Mouse (Mus musculus) hindbrain, embryonic 15.5 days (tissue): ENCODE results near the gene Pip5k1c. TPM values are rescaled to one million over a fixed set of nuclear protein-coding genes. Genes with fewer than 3 reads are reported as not detected.

Experiments
- ATAC-seq: fragments of 200-750 bp; cut with Nextera tagmentation; 2 replicates; pipeline ENCODE4 v1.8.0; 2017; ENCODE audit warnings: low read depth, moderate number of reproducible peaks, moderate TSS enrichment; ENCODE audit not compliant: low FRiP score
- H3K27ac ChIP-seq: fragments of 300-500 bp; sonication (generic); replicated peaks from 2 replicates; pipeline ENCODE4 v1.5.1; 2015; ENCODE audit warnings: mild to moderate bottlenecking, inconsistent platforms
- H3K27me3 ChIP-seq: fragments of 300-500 bp; sonication (generic); 2 replicates; pipeline ENCODE4 v1.6.1; 2015; ENCODE audit warnings: control low read depth, inconsistent platforms
- H3K36me3 ChIP-seq: fragments of 300-500 bp; sonication (generic); 2 replicates; pipeline ENCODE4 v1.6.1; 2015; ENCODE audit warnings: control low read depth, inconsistent platforms
- H3K4me1 ChIP-seq: fragments of 300-500 bp; sonication (generic); replicated peaks from 2 replicates; pipeline ENCODE4 v1.6.1; 2015; ENCODE audit warnings: control low read depth, inconsistent platforms
- H3K4me2 ChIP-seq: fragments of 300-500 bp; sonication (generic); 2 replicates; pipeline ENCODE4 v1.6.1; 2015; ENCODE audit warnings: moderate library complexity, mild to moderate bottlenecking, inconsistent platforms
- H3K4me3 ChIP-seq: fragments of 300-500 bp; sonication (generic); 2 replicates; pipeline ENCODE4 v1.5.1; 2015; ENCODE audit warnings: mild to moderate bottlenecking, inconsistent platforms
- H3K9ac ChIP-seq: fragments of 300-500 bp; sonication (generic); 2 replicates; pipeline ENCODE4 v1.6.1; 2015; ENCODE audit warnings: inconsistent platforms
- H3K9me3 ChIP-seq: fragments of 300-500 bp; sonication (generic); 2 replicates; pipeline ENCODE4 v1.6.1; 2016; ENCODE audit warnings: control low read depth, inconsistent platforms
- WGBS: fragments of 180-500 bp; shearing (Covaris S2); methylation state at CpG from one replicate; pipeline ENCODE4 v1.1.7; 2015; 5-methylcytosine and 5-hydroxymethylcytosine counted together
- polyA plus RNA-seq: library from polyadenylated mRNA; unstranded; fragments of >200 nt; fragmentation: Nextera tagmentation; extraction: Ambion mirVana; gene quantifications from 2 replicates; pipeline ENCODE4 v1.2.1, GENCODE M21; 2015

The Pip5k1c gene
- polyA plus RNA-seq, 1 experiment from 2014 or later, result 151 TPM

DNA sequence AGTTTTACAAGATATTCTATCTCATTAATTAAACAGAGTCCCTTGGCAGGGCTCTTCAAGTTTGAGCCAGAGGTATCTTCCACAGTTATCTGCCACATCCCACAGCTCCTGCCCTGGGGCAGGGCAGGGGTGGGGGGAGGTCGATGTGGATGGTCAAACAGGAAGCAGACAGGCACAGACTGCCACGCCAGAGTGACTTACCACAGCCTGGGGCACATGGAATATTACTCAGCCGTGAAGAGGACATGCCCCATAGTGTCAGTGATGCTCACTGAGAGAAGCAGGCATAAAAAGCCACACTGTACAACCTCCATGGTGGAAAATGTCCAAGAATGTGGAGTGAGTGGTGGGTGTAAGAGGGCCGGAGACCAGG lies 52.4 kb downstream of the Pip5k1c start:
- no peak overlapping the region for H3K27ac ChIP-seq

DNA sequence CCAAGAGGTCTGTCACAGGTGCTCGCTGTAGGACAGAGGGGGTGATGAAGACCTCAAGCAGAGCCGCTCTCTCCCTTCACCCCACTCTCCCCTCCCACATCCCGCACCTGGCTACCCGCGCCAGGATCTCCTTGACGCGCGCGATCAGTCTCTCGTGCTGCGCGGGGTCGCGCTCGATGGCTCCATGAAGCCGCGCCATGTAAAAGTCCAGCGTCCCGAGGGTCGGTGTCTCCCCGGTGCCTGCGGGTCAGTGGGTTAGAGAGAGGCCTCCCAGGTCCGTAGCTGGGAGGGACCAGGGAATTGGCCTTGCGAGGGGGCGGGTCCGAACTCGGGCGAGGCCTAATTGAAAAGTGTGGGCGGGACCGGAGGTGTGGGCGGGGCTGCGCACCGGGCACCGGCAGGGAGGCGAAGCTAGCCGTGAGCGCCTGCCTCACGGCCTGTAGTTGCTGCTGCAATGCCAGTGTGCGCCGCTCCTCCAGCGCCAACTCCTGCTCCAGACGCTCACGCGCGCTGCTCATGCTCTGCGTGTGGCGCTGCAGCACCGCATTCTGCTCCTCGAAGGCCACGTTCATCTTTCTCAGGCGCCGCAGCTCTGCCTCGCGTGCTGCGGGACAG lies 53.8 kb downstream of the Pip5k1c start:
- Histone ChIP-seq H3K4me1 (peaks cover 41% of the 10 kb centered on the region), H3K9ac (peak overlapping the region; percentile 45), H3K9me3 (no peaks in the 10 kb centered on the region), H3K27me3 (peaks cover 42% of the 10 kb centered on the region), H3K4me2 (peak overlapping the region; percentile 56), H3K36me3 (no peaks in the 10 kb centered on the region), H3K27ac (peak overlapping the region; percentile 54), H3K4me3 (peak overlapping the region; percentile 33)
- 12% methylated on average over 53 of the region's 55 CpGs for WGBS
- ATAC-seq, result peak; percentile 13; the same call in 1 of the 2 replicates

More for the DNA sequence above, 52.4 kb downstream of the Pip5k1c start:
- H3K36me3 ChIP-seq, result no peaks in the 10 kb centered on the region
- no peak overlapping the region for H3K9ac ChIP-seq
- H3K4me1 ChIP-seq, result peaks cover 35% of the 10 kb centered on the region
- 84% methylated on average over 4 of the region's 4 CpGs for WGBS
- no peak overlapping the region for H3K4me3 ChIP-seq
- H3K9me3 ChIP-seq, result no peaks in the 10 kb centered on the region
- ATAC-seq, result no peak
- H3K4me2 ChIP-seq, result no peak overlapping the region
- H3K27me3 ChIP-seq, result peaks cover 49% of the 10 kb centered on the region

DNA sequence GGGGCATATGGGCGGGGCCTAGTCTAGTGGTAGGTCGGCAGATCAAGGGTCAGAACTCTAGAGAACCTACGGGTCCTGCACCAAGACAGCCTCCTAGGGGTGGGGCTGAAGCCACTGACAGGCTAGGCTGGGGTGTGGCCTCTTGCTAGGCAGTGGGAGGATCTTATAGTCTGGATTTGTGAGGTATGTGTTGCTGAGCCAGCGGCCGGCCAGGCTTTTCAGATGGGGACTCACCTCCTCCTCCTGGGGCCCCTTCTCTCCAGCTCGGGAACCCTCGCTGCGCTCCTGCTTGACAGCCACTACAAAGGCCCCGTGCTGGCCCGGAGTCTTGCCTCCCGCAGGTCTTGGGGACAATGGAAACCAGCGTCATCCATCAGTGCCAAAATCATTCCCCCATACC lies 56.4 kb downstream of the Pip5k1c start:
- H3K4me2 ChIP-seq, result peak overlapping the region; percentile 73
- H3K36me3 ChIP-seq, result no peaks in the 10 kb centered on the region
- 5% methylated on average over 12 of the region's 12 CpGs for WGBS
- peaks cover 18% of the 10 kb centered on the region for H3K27me3 ChIP-seq
- no peak overlapping the region for H3K27ac ChIP-seq
- H3K9me3 ChIP-seq, result no peaks in the 10 kb centered on the region
- peaks cover 33% of the 10 kb centered on the region for H3K4me1 ChIP-seq
- H3K9ac ChIP-seq, result no peak overlapping the region
- ATAC-seq, result no peak
- H3K4me3 ChIP-seq, result peak overlapping the region; percentile 62

DNA sequence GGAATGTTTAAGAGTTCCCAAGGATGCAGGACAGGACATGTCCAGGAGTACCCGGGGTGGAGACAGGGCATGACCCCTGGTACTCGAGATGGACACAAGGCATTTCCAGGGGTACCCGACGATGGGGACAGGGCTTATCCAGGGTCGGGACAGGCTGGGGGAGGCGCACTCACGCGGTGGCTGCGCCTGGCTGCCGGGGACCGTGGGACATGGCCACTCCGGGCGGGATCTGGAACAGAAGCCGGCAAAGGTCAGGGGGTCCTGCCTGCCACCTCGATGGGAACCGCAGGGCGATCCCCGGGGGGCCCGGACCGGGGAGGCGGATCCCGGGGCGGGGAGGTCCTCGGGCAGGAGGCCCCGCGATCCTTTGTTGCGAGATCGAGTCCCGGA lies 57.2 kb downstream of the Pip5k1c start:
- H3K9me3 ChIP-seq, result no peaks in the 10 kb centered on the region
- 1% methylated on average over 29 of the region's 29 CpGs for WGBS
- peak; percentile 13; the same call in 1 of the 2 replicates for ATAC-seq

DNA sequence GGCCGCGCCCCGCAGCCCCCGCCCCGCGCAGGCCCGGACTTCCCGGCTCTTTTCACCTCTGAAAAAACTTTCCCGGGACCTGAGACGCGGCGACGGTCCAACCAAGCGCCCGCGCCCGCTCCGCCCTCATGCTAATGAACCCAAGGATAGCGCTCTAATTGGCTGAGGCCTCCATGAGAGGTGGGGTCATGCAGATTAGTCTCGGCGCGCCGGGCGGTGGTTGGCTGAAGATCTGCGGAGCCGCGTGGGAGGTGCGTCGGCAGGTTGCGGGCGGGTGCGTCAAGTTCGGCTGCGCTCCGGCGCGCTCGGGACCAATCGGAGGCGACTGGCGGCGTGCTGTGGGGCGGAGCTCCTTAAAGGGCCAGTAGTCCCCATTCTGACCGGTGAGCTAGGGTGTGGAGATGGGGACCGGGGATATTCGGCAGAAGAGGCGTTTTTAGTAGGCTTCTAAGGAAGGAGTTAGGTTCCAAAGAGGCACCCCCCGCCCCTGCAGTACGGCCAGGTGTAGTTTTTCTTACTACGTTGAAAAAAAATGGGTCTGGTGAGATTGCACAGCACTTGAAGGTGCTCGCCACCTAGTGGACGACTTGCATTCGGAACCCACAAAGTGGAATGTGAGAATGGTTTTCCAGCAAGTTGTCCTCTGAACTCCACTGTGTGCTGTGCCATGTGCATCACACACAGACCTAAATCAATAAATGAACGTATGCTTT lies 57.7 kb downstream of the Pip5k1c start, which contains the start of gene Hmg20b:
TSS of gene Hmg20b (minus strand) at position 130 of the 713 bp plus-strand sequence.
- H3K27me3 ChIP-seq, result peaks cover 9% of the 10 kb centered on the region
- H3K4me3 ChIP-seq, result peak within 1 kb of the TSS; percentile 62
- H3K9me3 ChIP-seq, result no peaks in the 10 kb centered on the region
- H3K4me1 ChIP-seq, result peaks cover 33% of the 10 kb centered on the region
- peak within 1 kb of the TSS; percentile 54 for H3K9ac ChIP-seq
- peak within 1 kb of the TSS; percentile 81 for H3K27ac ChIP-seq
- under 1% methylated on average over 54 of the region's 54 CpGs for WGBS
- ATAC-seq, result peak; percentile 96
- H3K36me3 ChIP-seq, result no peaks in the 10 kb centered on the region
- peak within 1 kb of the TSS; percentile 73 for H3K4me2 ChIP-seq

More for the DNA sequence above, 57.2 kb downstream of the Pip5k1c start:
- peak overlapping the region; percentile 62 for H3K4me3 ChIP-seq
- H3K9ac ChIP-seq, result peak overlapping the region; percentile 54
- peak overlapping the region; percentile 73 for H3K4me2 ChIP-seq
- peaks cover 33% of the 10 kb centered on the region for H3K4me1 ChIP-seq
- peaks cover 10% of the 10 kb centered on the region for H3K27me3 ChIP-seq
- H3K27ac ChIP-seq, result 0 out of 2 replicates have a peak overlapping the region, but pooled peaks have one; percentile 16
- H3K36me3 ChIP-seq, result no peaks in the 10 kb centered on the region

DNA sequence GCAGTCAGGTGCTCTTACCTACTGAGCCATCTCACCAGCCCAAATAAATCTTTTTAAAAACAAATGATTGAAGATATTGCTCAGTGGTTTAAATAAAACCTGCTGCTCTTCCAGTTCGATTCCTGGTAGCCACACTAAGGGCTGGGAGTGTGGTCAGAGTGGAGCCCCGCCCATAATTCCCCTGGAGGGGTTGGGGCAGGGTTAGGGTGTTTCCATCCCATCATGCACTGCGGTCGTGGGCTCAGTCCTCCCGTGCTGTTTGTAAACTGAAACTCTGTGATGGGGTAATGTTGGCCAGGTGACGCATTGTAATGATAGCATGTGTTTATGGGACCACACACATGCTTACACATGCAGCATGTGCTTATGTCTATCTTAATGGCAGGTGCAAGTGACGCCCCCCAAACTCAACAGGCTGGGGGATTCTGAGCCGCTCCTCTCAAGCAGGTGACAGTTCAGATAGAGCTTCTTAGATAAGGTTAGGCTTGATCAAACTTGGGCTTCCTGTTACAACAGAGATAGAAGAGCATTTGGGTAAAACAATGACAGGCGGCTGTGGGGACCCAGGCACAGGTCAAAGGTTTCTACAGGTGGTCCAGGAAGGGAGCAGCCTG lies 59.0 kb downstream of the Pip5k1c start:
- Histone ChIP-seq H3K9me3 (no peaks in the 10 kb centered on the region), H3K4me1 (peaks cover 30% of the 10 kb centered on the region), H3K27ac (no peak overlapping the region), H3K27me3 (peaks cover 9% of the 10 kb centered on the region; the same call in 1 of the 2 replicates), H3K4me3 (no peak overlapping the region), H3K9ac (no peak overlapping the region), H3K4me2 (no peak overlapping the region), H3K36me3 (no peaks in the 10 kb centered on the region)
- ATAC-seq, result no peak
- 29% methylated on average over 9 of the region's 9 CpGs for WGBS

DNA sequence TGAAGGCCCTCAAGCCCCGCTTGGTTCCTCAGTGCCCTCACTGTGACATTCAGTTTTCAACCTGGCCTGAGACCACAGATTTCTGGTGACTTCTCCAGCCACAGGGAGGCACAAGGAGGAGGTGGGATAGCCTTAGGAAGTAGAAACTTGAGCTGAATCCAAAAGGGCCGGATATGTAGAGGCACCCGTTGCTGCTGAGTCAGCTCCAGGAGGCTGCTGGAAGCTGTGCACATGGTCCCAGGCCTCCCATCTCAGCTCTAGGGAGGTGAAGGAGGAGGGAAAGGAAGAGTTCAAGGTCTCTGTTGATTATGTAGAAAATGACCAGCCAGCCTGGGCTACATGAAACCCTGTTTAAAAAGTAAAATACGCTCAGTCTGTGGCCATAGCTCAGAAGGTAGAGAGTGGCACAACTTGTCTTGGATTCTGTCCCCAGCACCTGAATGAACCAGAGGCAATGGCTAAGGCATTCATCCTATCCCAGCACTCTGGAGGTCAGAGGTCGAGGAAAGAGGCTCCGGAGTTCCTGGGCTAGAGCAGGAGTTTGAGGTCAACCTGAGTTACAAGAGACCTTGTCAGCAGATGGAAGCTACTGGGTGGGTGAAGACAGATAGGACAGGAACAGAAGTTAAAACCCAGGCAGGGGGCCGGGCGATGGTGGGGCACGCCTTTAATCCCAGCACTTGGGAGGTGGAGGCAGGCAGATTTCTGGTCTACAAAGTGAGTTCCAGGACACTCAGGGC lies 62.1 kb downstream of the Pip5k1c start:
- H3K4me3 ChIP-seq, result no peak overlapping the region
- H3K9ac ChIP-seq, result no peak overlapping the region

DNA sequence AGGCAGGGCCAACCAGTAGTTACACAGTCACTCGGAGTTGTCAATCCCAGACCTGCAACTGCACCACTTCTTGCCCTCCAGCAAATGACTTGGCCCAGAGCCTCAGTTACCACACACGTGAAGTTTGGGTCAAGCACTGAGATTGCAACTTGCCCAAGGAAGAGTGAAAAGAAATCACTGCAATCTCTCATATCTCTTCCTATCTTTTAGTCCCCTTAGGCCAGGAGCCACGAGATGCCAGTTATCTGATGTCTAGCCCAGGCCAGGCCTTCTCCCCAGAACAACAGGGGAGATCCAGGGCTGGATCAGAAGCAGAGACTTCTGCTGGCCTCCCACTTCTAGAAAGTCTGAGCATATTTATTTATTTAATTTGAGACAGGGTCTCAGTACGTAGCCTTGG lies 62.8 kb downstream of the Pip5k1c start:
- no peak overlapping the region for H3K4me2 ChIP-seq
- no peak overlapping the region for H3K4me3 ChIP-seq
- no peaks in the 10 kb centered on the region for H3K9me3 ChIP-seq
- H3K36me3 ChIP-seq, result no peaks in the 10 kb centered on the region
- no peak for ATAC-seq
- H3K9ac ChIP-seq, result no peak overlapping the region
- no peak overlapping the region for H3K27ac ChIP-seq
- WGBS, result 78% methylated on average over 4 of the region's 4 CpGs
- H3K27me3 ChIP-seq, result no peaks in the 10 kb centered on the region
- peaks cover 33% of the 10 kb centered on the region for H3K4me1 ChIP-seq

More for the DNA sequence above, 62.1 kb downstream of the Pip5k1c start:
- 68% methylated on average over 9 of the region's 9 CpGs for WGBS
- no peaks in the 10 kb centered on the region for H3K27me3 ChIP-seq
- peaks cover 34% of the 10 kb centered on the region for H3K4me1 ChIP-seq
- no peak overlapping the region for H3K4me2 ChIP-seq
- H3K36me3 ChIP-seq, result no peaks in the 10 kb centered on the region
- ATAC-seq, result no peak
- H3K27ac ChIP-seq, result no peak overlapping the region
- H3K9me3 ChIP-seq, result no peaks in the 10 kb centered on the region

DNA sequence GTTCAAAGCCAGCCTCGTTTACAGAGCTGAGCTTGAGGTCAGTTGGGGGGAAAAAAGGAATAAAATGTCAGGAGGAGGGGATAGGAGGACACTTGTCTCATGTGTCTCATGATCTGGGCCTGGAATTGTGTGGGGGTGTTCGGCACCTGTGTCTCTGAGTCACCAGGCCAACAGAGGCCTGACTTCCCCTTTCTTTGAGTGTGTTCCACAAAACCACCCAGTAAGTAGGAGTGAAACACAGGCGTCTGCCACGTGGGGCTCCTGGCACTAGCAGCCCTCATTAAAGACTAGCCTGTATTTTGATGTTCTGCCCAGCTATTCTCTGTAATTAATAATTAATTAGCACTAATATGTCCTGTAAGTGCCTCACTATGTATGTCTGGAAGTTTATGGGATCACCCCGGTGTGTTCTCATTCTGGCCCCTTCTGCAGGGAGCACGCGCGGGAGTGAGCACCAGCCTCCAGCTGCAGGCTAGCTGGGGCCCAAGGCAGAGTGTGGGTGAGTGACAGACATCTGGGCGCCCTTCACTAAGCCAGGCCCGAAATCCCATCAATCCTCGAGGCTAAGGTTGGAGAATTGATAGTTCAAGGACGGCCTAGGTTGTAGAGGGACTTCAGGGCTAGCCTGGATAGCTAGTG lies 63.7 kb downstream of the Pip5k1c start:
- no peaks in the 10 kb centered on the region for H3K36me3 ChIP-seq
- H3K4me2 ChIP-seq, result peak overlapping the region; percentile 83
- H3K9me3 ChIP-seq, result no peaks in the 10 kb centered on the region
- no peak overlapping the region for H3K9ac ChIP-seq
- H3K27me3 ChIP-seq, result no peaks in the 10 kb centered on the region
- H3K4me3 ChIP-seq, result peak overlapping the region; percentile 92
- 53% methylated on average over 12 of the region's 12 CpGs for WGBS
- ATAC-seq, result no peak
- no peak overlapping the region for H3K27ac ChIP-seq
- H3K4me1 ChIP-seq, result peaks cover 27% of the 10 kb centered on the region

DNA sequence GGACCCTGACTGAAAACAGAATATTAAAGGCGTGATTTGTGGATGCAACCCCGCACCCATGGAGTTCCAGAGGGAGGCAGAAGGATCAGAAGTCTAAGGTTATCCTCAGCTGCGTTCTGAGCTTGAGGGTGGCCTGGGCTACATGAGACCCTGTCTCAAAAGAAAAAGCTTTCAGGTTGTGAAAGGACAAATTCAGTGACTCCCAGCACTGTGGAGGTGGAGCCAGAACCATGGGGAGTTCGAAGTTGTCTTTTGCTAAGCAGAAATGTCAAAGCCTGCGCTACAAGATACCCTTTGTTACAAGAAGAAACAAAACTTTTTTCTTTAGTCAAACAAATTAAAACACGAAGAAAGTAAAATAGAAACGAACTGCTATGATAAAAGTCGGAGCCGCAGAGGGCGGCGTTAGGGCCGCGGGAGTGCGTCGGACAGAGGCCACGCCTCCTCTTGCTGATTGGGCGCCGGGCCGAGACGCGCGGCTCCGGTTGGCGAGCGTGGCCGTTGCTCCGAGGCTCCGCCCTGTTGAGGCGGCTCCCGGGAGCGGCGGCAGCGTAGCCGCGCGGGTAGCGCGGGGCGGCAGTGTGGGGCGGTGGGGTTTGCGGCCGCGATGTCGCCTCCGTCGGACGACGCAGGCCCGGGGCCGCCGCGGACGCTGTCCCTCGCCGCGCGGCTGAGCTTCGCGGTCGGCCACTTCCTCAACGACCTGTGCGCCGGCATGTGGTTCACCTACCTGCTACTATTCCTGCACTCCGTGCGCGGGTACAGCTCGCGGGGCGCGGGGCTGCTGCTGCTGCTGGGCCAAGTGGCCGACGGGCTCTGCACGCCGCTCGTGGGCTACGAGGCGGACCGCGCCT lies 64.5 kb downstream of the Pip5k1c start, which contains the start of gene Mfsd12:
TSS of gene Mfsd12 (plus strand) at position 501 of the 854 bp plus-strand sequence.
- Histone ChIP-seq H3K4me3 (peak within 1 kb of the TSS; percentile 92), H3K4me1 (peaks cover 27% of the 10 kb centered on the region), H3K4me2 (peak within 1 kb of the TSS; percentile 83), H3K36me3 (no peaks in the 10 kb centered on the region), H3K27me3 (no peaks in the 10 kb centered on the region), H3K9me3 (no peaks in the 10 kb centered on the region), H3K9ac (peak within 1 kb of the TSS; percentile 66), H3K27ac (no peak within 1 kb of the TSS; the same call in 1 of the 2 replicates)
- 2% methylated on average over 64 of the region's 79 CpGs for WGBS
- peak; percentile 91 for ATAC-seq
